Mouse (Mus musculus) heart, embryonic 11.5 days (tissue): ENCODE data around the gene Olfr122. TPM values are rescaled to one million over a fixed set of nuclear protein-coding genes. Genes with fewer than 3 reads are reported as not detected.

ENCODE experiments used
- ATAC-seq: fragments of 200-750 bp; cut with Nextera tagmentation; replicated peaks from 2 replicates; pipeline ENCODE4 v1.8.0; 2017; ENCODE audit warnings: moderate library complexity; ENCODE audit not compliant: insufficient number of reproducible peaks, low FRiP score, low TSS enrichment
- H3K27ac ChIP-seq: fragments of 300-500 bp; sonication (generic); 2 replicates; pipeline ENCODE4 v1.5.1; 2014; ENCODE audit warnings: mild to moderate bottlenecking, low read depth, low read length
- H3K27me3 ChIP-seq: fragments of 300-500 bp; sonication (generic); 2 replicates; pipeline ENCODE4 v1.6.1; 2014; ENCODE audit warnings: mild to moderate bottlenecking, low read length, mixed read lengths; ENCODE audit not compliant: control insufficient read depth, insufficient read depth
- H3K36me3 ChIP-seq: fragments of 300-500 bp; sonication (generic); 2 replicates; pipeline ENCODE4 v1.6.1; 2014; ENCODE audit warnings: mild to moderate bottlenecking, low read length, moderate library complexity, mixed read lengths; ENCODE audit not compliant: control insufficient read depth, insufficient read depth
- H3K4me1 ChIP-seq: fragments of 300-500 bp; sonication (generic); 2 replicates; pipeline ENCODE4 v1.6.1; 2014; ENCODE audit warnings: low read length; ENCODE audit not compliant: control insufficient read depth, insufficient read depth
- H3K4me2 ChIP-seq: fragments of 300-500 bp; sonication (generic); 2 replicates; pipeline ENCODE4 v1.6.1; 2014; ENCODE audit warnings: mild to moderate bottlenecking, moderate library complexity
- H3K4me3 ChIP-seq: fragments of 300-500 bp; sonication (generic); 2 replicates; pipeline ENCODE4 v1.5.1; 2014; ENCODE audit warnings: low read depth, low read length
- H3K9ac ChIP-seq: fragments of 300-500 bp; sonication (generic); 2 replicates; pipeline ENCODE4 v1.6.1; 2014; ENCODE audit warnings: mild to moderate bottlenecking, low read depth, low read length, moderate library complexity
- H3K9me3 ChIP-seq: fragments of 300-500 bp; sonication (generic); replicated peaks from 2 replicates; pipeline ENCODE4 v1.6.1; 2016; ENCODE audit warnings: low read length; ENCODE audit not compliant: control insufficient read depth
- WGBS: fragments of 180-500 bp; shearing (Covaris S2); extraction: QIAGEN DNeasy Blood & Tissue Kit; methylation state at CpG from one replicate; pipeline ENCODE4 v1.1.7; 2014; ENCODE audit not compliant: insufficient replicate concordance; 5-methylcytosine and 5-hydroxymethylcytosine counted together
- polyA plus RNA-seq: library from polyadenylated mRNA; unstranded; fragments of >200 nt; fragmentation: Nextera tagmentation; extraction: Ambion mirVana; gene quantifications from 2 replicates; pipeline ENCODE4 v1.2.1, GENCODE M21; 2014

The Olfr122 gene
- not detected in 2 replicates for polyA plus RNA-seq

GRCm38 (mm10) chr17:37768307-37768706 lies at the start of gene Olfr122:
Gene Olfr122, plus strand, starts transcription at chr17:37768607.
- WGBS, result 80% methylated on average over 4 of the region's 4 CpGs
- Histone ChIP-seq H3K4me1 (no peaks in the 10 kb centered on the region), H3K27ac (no peak within 1 kb of the TSS), H3K9ac (no peak within 1 kb of the TSS), H3K27me3 (no peaks in the 10 kb centered on the region), H3K4me2 (no peak within 1 kb of the TSS), H3K4me3 (no peak within 1 kb of the TSS), H3K36me3 (no peaks in the 10 kb centered on the region), H3K9me3 (no peaks in the 10 kb centered on the region)
- no peak for ATAC-seq

DNA sequence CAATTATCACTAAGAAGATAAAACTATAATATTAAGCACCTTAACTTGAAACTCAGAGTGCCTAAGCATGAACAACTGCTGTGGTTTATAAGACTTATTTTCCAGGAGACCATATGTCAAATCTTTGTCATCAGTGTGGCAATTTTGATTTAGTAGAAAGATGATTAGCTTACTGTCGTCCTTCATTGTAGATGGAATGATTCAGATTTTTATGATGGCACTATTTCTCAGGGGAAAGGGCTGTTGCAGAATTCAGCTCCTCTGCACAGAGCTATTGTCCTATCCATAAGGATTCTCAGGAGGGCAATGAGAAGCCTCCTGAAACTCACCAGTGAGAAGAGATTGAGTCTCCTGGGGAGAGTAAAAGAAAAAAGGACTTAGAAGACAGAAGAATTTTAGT lies 46.9 kb upstream of the Olfr122 start, which contains the start of gene Olfr120:
Gene Olfr120 (plus strand): TSS at position 301 of the 400 bp plus-strand sequence.
- H3K4me3 ChIP-seq, result no peak within 1 kb of the TSS
- ATAC-seq, result no peak
- H3K4me2 ChIP-seq, result no peak within 1 kb of the TSS
- no peaks in the 10 kb centered on the region for H3K4me1 ChIP-seq
- 56% methylated on average over 1 of the region's 1 CpGs for WGBS
- no peaks in the 10 kb centered on the region for H3K27me3 ChIP-seq
- no peaks in the 10 kb centered on the region for H3K36me3 ChIP-seq
- H3K27ac ChIP-seq, result no peak within 1 kb of the TSS
- no peaks in the 10 kb centered on the region for H3K9me3 ChIP-seq
- H3K9ac ChIP-seq, result no peak within 1 kb of the TSS

DNA sequence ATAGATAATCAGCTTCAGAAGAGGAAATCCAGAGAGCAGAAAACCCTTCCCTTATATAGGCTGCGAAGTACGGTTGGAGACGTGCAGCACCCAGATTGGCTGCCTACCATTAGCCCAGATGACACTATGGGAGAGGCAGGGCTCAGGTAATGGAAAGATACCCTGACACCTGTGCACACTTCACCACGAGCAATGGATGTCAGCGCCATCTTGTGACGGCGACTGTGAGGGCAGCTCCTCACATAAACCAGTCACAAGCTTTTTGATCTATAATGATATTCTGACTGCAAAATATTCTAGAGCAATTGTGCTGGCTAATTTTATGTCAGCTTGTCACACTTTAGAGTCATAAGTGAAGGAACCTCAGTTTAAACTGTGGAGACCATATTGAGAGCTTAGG lies 30.3 kb upstream of the Olfr122 start:
- no peaks in the 10 kb centered on the region for H3K4me1 ChIP-seq
- no peak overlapping the region for H3K27ac ChIP-seq
- 49% methylated on average over 7 of the region's 7 CpGs for WGBS
- H3K9me3 ChIP-seq, result no peaks in the 10 kb centered on the region
- no peaks in the 10 kb centered on the region for H3K27me3 ChIP-seq
- no peak for ATAC-seq
- H3K4me2 ChIP-seq, result no peak overlapping the region
- H3K9ac ChIP-seq, result no peak overlapping the region
- H3K4me3 ChIP-seq, result no peak overlapping the region
- H3K36me3 ChIP-seq, result no peaks in the 10 kb centered on the region

- Histone ChIP-seq H3K4me2 (no peak within 1 kb of the TSS), H3K27me3 (no peaks in the 10 kb centered on the region), H3K4me3 (no peak within 1 kb of the TSS), H3K9ac (no peak within 1 kb of the TSS), H3K36me3 (no peaks in the 10 kb centered on the region), H3K4me1 (no peaks in the 10 kb centered on the region), H3K27ac (no peak within 1 kb of the TSS), H3K9me3 (no peaks in the 10 kb centered on the region)
- no peak for ATAC-seq
- 77% methylated on average over 2 of the region's 2 CpGs for WGBS
Observed at GRCm38 (mm10) chr17:37793229-37793628, 24.8 kb downstream of the Olfr122 start, which contains the start of gene Olfr123. Gene Olfr123, plus strand, starts transcription at chr17:37793529.

DNA sequence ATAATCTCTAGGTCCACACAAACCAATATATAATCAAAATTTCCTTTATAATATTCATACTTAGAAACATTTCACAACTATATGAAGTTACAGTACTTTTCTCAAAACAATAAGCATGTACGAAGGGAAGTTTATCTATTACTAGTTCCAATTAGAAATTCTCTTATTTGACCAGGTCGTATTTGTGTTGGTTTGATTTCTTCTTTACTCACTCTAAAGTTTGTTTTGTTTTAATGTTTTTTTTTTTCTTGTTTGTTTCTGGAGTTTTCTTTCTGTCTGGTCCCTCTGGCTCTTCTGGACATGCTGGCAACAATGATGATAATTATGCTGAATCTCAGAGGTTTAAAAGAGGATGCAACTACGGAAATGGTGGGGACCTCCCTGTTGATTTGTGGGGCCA lies 31.2 kb downstream of the Olfr122 start, which contains the start of gene Olfr124:
Gene Olfr124 (plus strand): TSS at position 301 of the 400 bp plus-strand sequence.
- no peaks in the 10 kb centered on the region for H3K27me3 ChIP-seq
- ATAC-seq, result no peak
- H3K9me3 ChIP-seq, result no peaks in the 10 kb centered on the region
- 81% methylated on average over 3 of the region's 3 CpGs for WGBS
- no peak within 1 kb of the TSS for H3K4me3 ChIP-seq
- no peak within 1 kb of the TSS for H3K27ac ChIP-seq
- H3K4me2 ChIP-seq, result no peak within 1 kb of the TSS
- no peak within 1 kb of the TSS for H3K9ac ChIP-seq
- no peaks in the 10 kb centered on the region for H3K36me3 ChIP-seq
- H3K4me1 ChIP-seq, result no peaks in the 10 kb centered on the region

Other genes starting within 250 kb of the Olfr122 start
- not detected in 2 replicates for gene Olfr112, start 199.2 kb upstream of the Olfr122 start, polyA plus RNA-seq
- not detected in 2 replicates for gene Olfr113, start 190.9 kb upstream of the Olfr122 start, polyA plus RNA-seq
- gene Olfr114, start 175.9 kb upstream of the Olfr122 start, polyA plus RNA-seq, result not detected in 2 replicates
- not detected in 2 replicates for gene Olfr115, start 141.5 kb upstream of the Olfr122 start, polyA plus RNA-seq
- gene Olfr116, start 141.4 kb upstream of the Olfr122 start, polyA plus RNA-seq, result not detected in 2 replicates
- gene Olfr117, start 104.8 kb upstream of the Olfr122 start, polyA plus RNA-seq, result not detected in 2 replicates
- not detected in 2 replicates for gene Olfr118, start 101.6 kb upstream of the Olfr122 start, polyA plus RNA-seq
- not detected in 2 replicates for gene Olfr119, start 72.0 kb upstream of the Olfr122 start, polyA plus RNA-seq
- not detected in 2 replicates for gene Olfr120, start 46.8 kb upstream of the Olfr122 start, polyA plus RNA-seq
- gene Olfr121, start 19.8 kb upstream of the Olfr122 start, polyA plus RNA-seq, result not detected in 2 replicates
- not detected in 2 replicates for gene Olfr123, start 24.9 kb downstream of the Olfr122 start, polyA plus RNA-seq
- not detected in 2 replicates for gene Olfr124, start 31.3 kb downstream of the Olfr122 start, polyA plus RNA-seq
- gene Olfr125, start 64.3 kb downstream of the Olfr122 start, polyA plus RNA-seq, result not detected in 2 replicates
- not detected in 2 replicates for gene Olfr126, start 78.9 kb downstream of the Olfr122 start, polyA plus RNA-seq
- gene Olfr127, start 131.8 kb downstream of the Olfr122 start, polyA plus RNA-seq, result not detected in 2 replicates
- not detected in 2 replicates for gene Olfr128, start 151.9 kb downstream of the Olfr122 start, polyA plus RNA-seq
- not detected in 2 replicates for gene Olfr761, start 184.5 kb downstream of the Olfr122 start, polyA plus RNA-seq